Mouse (Mus musculus) MEL-GATA-1-ER (cell line): ENCODE data around the gene Acin1.

ENCODE experiments used
- DNase-seq: peaks from one replicate; pipeline ENCODE4 v3.0.0-alpha.2; 2012; ENCODE audit warnings: low read depth; ENCODE audit errors: extremely low read depth

The Acin1 gene

DNA sequence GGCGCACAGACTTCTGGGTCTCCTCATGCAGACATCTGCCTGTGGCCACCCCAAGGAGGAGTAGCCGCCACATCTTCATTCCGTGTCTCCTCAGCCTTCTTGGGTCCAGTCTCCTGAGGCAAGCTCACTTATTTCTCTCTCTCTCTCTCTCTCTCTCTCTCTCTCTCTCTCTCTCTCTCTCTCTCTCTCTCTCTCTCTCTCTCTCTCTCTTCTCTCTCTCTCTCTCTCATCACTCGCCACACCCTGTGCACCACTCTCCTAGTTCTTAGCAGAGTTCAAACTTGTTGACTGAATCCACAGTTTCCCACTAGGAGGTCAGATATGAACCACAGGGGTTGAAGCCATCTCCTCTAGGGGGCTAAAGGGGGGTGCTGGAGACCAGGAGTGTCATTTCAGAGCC, 12.0 kb upstream of the Acin1 start, which contains the start of gene Gm29776:
Gm29776 (minus strand) TSS at position 101 of the 400 bp plus-strand sequence.
- DNase-seq, result no peak

DNA sequence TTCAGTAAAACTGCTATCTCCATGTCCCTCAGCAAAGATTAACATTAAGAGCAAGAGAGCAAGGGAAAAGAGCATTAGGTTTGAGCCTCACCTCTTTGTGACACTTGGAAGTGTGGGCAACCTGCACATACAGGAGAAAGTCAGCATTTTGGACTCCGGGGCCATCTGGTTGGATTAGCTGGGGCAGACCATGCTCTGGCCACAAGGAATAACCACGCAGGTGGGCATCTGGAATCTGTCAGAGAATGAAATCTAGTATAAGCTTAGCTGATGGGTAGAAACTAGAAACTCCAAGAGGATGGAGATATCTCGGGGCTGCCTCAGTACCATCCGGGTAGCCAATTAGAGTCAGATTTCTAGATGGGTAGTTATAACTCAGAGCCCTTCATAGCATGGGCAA, 10.0 kb upstream of the Acin1 start:
- no peak for DNase-seq

DNA sequence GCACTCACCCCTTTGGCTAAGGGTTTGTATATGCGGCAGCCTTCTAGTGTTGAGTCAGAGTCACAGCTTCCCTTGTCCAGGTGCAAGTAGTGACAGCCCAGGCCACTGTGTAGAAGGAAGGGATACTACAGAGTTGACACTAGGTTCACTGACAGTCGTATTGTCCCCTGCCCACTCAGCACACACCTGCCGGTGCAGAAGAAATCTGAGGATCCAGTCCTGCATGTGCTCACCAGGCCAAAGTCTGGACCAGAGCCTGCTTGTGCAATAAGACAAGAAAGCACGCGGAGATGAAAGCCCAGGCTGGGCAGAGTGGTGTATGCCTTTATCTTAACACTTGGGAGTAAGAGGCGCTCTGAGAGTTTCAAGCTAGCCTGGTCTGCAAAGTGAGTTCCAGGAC, 8.3 kb upstream of the Acin1 start:
- no peak for DNase-seq

DNA sequence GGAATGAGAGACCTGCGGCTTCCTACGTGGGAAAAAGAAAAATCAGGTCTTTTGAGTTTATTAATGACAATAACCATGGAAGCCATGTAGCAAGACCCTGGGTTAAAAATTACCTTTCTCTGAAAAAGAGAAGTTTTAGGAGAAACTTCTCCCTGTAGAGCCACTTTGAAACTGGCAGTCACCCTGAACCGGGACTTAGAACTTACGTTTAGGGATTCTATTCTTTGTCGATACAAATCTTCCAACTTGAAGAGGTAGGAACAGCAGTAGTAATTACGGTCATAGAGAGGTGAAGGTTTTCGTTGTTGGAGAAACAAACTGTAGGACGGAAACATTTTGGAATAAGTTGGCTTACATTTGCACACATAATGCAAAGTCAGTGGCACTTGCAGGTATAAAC, 520 bp upstream of the Acin1 start:
- DNase-seq, result no peak

DNA sequence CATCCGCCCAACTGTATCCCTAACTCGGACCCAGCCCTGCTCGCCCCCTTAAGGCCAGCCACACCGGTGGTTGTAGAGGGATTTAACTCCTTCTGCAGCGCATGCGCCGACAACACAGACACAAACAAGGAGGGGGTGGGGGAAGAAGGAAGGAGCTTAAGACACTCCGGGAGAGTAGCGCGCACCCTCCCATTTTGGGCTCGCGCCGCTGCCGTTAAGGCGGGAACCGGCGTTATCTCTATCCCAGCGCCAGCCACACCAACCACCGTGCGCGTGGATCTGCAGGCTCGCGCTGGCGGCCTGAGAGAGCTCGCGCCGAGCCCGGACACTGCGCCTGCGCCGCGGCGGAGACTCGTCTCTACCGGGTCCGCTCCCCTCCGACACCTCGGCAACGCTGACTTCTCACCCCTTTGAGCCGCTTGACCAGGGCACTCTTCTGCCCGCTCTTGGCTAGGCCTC, 639 bp downstream of the Acin1 start, which contains the start of gene 1700123O20Rik:
1700123O20Rik (plus strand) TSS at position 154 of the 459 bp plus-strand sequence.
- peak; percentile 86 for DNase-seq

DNA sequence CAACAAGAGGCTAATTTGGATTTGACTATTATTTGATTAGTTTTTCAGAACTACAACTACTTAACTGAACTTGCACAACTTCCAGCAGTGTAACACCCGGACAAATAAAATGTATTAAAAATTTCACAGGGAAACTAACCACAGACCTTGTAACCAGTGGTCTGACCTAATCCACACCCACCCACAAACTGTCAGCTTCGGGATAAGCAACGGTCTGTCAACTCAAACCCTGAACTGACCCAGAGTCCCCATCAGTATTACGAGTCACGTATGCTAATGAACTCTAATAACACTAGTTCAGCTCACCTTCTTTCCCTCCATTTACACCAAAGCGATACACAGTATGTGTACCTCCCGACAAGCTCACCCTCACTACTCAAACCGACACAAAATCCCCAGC, 1.3 kb downstream of the Acin1 start:
- DNase-seq, result no peak

DNA sequence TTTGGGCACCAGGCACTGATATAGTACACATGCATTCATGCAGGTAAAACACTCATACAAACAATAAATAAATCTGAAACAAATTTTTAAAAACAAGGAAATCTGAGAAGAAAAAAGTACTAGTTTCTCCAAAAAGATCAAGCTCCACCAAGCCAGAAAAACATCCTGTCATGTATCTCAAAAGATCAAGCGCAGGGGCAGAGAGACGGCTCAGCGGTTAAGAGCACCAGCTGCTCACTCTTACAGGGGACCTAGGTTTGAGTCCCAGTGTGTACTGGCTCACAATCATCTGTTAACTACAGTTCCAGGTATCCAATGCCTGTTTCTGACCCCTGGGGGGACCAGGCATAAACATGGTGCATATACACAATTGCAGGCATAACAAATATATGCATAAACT, 4.3 kb downstream of the Acin1 start:
- DNase-seq, result no peak

DNA sequence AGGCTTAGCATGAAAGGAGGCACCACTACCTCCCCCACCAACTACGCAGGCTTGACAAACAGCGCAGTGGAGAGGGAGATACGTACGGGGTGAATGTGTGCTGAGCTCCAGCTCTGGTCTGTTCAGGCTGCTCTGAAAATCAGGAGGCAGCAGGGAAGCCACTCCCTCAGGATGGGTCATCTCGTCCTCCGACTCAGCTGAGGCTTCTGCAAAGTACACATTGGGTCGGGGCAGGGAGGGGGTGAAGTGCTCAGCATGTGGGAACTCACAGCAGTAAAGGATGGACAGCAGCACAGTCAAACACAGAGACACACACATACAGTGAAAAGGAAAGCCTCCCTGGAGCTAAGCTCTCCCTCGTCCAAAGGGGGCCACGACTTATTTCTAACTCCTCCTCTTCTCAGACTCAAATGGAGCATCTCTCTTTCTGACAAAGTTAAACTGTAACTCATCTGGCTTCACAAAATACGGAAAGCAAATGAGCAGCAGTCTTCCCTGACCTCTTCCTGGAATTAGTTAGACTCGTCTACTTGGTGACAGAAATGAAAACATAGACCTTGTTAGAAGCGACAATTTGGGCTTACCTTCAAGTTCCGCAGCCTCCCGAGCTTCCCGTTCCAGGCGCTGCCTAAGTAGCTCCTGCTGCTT, 8.0 kb downstream of the Acin1 start:
- no peak for DNase-seq

DNA sequence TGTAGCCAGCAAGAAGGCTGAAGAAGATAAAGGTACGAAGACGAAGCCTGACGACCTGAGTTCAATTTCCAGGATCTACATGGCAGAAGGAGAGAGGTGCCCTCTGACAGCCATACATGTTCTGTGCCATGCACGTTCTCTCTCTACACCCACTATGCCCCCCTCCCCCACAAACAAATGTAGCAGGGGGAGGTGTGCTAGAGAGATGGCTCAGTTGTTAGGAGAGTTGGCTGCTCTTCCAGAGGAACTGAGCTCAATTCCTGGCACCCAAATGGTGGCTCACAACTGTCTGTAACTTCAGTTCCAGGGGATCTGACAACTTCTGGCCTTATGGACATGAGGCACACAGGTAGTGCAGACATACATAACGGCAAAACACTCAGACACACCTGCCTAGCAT, 10.4 kb downstream of the Acin1 start:
- DNase-seq, result no peak

DNA sequence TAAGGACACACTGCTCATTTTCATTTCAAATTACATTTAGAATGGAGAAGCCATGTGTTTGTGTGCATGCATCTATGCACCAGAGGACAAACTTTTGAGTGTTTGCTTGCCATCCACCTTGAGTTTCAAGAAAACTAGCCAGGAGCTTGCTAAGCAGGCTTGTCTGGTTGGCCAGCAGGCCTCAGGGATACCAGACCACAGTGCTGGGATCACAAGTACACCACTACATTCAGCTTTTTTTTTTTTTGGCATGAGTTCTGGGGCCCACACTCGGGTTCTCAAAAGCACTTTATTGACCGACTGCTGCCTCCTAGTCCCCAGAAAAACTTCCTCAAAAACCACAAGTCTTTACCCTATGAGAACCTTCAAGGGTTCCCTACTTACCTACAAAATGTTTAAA, 12.4 kb downstream of the Acin1 start:
- DNase-seq, result no peak

DNA sequence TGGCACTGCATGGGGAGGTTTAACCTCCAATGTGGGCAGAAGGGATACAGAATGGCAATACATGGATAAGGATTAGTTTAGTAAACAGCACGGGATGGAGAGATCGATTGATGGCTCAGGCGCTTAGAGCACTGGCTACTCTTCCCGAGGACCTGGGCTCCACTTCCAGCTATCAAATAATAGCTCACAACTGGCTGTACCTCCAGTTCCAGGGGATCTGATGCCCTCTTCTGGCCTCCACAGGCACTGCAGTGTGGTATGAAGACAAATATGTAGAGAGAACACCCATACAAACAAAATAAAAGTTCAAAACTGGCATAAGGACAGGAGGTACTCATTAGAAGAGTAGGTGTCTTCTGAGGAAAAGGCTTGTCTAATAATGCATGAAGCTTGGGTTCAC, 17.4 kb downstream of the Acin1 start:
- peak; percentile 24 for DNase-seq

DNA sequence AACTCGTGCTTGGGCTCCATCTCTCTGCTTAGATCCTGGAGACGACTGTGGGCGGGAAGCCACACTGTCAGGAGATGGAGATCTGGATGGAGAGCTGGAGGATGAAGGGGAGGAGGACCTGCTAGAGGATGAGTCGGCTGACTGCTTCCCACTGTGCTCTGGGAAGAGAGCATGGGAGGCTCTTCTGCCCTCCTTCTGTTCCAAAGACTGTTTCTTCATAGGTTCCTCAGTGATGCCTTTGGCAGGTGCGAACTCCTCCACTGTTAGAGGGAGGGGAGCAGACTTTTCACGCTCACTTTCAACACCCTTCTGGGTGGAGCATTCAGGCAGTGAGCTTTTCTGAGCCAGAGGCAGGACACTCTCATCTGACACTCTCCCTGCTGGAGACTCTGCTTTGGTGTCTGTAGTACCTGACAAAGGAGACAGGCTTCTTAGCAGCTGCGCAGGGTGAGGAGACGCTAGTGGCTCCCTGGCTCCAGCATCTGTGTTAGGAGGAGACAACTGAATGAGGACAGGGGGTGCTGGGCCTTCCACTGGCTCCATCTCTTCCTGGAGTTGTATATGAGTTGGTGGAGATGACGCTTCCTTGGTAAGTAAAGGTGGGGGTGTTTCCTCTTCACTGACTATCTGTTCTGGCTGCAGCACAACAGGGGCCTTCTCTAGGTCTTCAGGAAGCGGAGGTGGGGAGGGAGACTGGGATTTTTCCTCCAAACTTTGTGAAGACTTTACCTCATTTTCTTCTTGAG, 22.1 kb downstream of the Acin1 start:
- no peak for DNase-seq

DNA sequence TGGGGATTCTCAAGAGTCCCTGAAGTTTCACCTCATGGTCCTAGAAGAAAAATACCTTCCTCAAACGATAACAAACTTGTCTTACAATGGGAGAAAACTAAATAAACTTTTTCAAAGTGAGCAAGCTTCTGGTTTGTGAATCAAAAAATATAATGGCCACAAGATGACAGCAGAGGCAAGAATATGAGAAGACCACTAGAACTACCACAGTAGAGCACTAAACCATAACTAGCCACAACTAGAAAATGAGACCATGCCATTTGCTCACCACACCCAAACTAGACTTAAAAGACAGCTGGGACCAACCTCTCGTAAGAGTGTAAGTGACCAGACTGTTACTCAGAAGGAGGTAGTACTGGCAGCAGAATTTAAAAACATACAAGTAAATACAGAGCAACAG, 26.7 kb downstream of the Acin1 start:
- DNase-seq, result no peak

DNA sequence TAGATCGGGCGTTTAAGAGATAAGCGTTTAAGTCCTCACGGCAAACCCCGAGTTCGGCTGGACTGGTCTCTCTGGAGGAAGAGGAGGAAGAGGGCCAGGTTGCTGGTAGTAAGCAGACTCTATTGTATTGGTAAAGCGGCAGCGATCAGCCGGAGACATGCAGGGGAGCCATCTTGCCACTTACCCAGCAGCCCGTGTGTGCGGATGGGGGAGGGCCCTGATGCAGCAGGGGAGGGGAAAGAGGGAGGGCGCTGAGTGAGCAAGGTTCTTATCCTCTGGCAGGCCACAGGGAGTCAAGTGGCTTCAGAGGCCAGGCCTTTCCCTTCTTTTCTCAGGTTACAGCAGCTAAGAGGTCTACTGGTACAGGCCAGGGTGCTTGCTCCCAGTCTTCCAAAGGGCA, 33.2 kb downstream of the Acin1 start:
- DNase-seq, result peak; percentile 75

DNA sequence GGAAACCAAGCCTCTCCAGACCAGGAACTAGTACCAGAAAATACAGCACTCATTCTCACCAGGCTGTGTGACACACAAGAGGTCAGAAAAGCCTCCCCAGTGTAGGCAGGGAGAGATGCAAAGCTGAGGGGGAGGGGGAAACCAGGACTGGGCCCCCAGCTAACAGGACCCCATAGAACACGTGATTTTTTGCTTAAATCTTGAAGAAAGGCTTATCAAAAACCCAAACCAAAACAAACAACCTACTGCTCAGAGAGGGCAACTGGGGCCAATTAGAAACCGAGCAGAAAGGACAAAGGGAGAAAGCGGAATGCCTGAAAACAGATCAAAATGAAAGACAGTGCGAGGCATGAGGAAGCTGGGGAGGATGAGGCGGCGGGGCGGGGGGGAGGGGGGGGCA, 33.9 kb downstream of the Acin1 start:
- no peak for DNase-seq

DNA sequence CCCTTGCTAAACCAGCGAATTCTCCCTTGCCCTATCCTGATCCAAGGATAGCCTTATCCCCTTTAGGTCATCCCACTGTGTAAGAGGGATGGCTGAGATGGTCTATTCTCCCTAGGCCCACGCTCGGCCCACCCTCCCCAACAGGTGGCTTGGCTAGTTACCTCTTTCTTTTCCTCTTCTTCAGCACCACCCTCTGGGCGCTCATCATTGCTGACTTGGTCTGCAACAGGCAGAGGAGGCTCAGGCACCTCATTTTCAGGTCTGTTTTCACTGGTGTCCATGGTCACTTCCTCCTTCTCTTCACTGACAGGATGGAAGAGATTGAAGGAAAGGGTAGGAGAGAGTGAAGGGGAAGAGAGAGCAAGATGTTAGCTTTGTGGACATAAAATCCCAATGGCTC, 35.2 kb downstream of the Acin1 start:
- DNase-seq, result no peak

DNA sequence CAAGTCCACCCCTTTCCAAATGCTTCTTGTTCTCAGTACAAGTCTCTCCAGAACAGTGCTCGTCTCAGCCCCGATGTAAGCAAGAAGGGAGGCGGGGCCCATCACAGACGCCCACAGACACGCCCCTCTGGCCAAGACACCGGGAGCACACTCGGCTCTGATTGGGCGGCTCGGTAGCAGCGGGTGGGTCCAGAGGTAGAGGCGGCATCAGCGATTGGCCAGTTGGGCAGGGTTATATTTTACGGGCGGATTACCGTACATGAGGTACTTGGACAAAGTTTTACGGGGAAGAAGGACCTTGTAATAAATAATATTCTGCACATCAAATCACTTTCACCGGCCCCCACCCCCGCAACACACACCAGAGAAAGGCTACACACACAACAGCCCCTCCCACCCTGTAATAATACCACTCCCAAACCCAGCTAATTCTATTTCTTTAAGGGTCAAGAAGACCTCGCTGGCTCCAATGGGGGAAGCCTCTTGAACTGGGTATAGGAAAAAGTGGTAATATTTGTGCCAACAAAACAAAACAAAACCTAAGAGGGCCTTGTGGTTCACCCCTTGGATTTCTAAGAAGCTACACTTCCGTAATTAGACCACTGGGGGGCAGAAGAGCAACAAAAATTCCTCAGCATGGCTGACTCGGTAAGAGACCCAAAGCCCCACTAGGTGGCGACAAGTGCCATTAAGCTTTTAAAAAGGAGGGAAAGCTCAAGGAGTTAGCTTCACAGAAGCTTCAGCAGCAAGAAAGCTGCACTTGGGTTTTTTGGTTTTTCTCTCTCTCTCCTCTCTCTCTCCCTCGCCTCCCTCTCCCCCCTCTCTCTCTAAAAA, 35.9 kb downstream of the Acin1 start:
- DNase-seq, result peak; percentile 82

DNA sequence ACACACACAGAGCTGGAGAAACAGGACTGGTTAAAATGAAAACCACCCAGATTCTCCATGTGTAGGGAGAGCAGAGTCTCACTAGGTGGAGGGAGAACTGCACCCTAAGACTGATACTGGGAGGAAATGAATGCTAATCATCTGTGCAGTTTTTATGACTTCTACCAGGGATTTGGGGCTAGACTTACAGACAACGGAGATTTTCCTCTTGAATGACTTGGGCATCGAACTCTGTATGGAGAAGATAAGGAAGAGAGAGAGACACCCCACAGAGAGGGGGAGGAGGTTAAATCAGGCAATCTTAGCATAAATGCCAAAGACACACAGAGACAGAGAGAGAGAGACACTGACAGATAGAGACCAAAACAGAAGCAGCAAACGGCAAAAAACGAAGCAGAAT, 38.8 kb downstream of the Acin1 start:
- DNase-seq, result no peak

DNA sequence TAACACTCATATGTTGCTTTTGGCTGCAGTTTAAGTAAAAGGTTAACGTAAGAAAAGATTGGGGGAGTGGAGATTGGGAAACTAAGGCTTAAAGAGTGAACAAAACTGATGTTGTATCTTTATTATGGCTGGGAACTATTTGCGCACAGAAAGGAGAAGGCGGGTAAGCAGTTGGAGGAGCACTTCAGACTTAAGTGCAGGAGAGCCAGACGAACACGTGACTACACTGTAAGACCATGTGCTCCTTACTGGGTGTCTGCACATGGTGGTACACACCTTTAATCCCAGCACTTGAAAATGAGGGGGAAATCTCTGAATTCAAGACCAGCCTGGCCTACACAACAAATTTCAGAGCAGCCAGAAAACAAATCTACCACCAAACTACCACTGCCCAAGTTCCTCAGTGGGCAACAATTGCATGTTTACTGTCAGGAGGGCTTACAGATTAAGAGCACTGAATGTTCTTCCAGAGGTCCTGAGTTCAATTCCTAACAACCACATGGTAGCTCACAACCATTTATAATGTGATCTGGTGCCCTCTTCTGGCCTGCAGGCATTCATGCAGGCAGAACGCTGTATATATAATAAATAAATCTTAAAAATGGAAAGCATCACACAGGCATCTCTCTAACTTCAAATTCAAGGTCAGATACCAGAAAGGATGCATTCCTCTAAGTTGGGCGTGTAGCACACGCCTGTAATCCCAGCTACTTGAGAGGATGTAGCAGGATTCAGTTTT, 39.7 kb downstream of the Acin1 start:
- DNase-seq, result no peak

DNA sequence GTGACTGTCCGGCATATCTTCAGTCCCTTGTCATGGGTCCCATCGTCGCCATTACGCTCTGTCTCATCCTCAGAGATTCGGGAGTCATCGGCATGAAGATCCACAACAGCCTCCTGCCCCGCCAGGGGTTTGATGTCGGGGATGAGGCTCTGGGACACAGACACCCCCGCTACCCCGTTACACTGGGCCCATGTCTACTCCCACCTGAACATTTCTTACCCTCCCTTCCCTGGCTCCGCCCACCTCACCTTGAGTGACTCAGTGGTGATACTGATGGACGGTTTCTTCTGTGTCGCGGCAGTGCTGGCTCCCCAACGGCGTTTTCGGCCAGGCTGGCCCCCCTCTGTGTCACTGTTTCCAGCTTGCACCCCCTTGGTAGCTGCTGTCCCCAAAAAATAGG, 40.3 kb downstream of the Acin1 start:
- DNase-seq, result no peak

DNA sequence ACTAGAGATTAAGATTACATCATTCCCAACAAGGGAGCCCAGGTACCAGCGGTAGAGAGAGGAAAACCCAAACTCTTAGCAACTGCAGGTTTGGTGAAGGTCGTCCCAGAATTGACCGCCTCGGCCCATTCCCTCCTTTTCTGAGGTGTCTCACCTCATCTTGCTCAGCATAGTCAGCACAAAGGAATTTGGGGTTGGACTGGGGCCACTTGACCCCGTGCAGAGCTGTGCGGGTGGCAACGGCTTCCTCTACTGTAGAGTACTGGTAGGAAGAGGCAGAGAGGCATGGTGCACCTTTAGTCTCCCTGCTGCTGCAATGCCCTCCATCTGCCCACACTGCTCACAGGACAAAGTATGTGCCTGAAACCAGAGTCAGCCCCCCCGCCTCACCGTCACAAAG, 42.4 kb downstream of the Acin1 start:
- no peak for DNase-seq
